Mouse (Mus musculus): Measurements from ENCODE around the gene Serpina3n. TPM values are rescaled to one million over a fixed set of nuclear protein-coding genes. Genes with fewer than 3 reads are reported as not detected.

Serpina3n gene
- polyA plus RNA-seq, 1 experiment from 2014 or later = 0.39 TPM

DNA sequence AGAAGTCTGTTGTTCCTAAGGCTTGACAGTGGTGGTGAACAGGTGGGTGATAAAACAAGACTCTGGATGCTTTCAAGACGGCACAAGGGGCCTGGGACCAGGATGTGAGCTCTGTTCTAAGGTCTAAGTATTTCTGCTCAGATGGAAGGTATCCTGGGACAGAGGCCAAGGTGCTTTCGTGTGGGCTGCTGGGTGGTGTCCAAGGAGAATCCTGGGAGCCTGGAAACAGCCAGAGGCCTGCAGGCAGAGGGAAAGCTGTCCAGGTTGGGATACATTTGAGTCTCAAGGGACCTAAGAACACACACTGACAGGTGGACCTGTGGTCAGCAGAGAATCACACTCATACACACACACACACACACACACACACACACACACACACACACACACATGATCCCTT lies 8.0 kb downstream of the Serpina3n start:
- ATAC-seq (ENCODE audit: low FRiP score) = no peak

GRCm38 (mm10) chr12:104415625-104416315 lies 9.2 kb downstream of the Serpina3n start:
- Histone ChIP-seq H3K9ac (no peak overlapping the region), H3K4me1 (replicated peaks) (0 out of 2 replicates have a peak, but pooled peaks cover 3% of the 10 kb centered on the region), H3K9me3 (no peaks in the 10 kb centered on the region), H3K27me3 (no peaks in the 10 kb centered on the region), H3K27ac (no peak overlapping the region), H3K4me2 (no peak overlapping the region), H3K4me3 (no peak overlapping the region), H3K36me3 (no peaks in the 10 kb centered on the region)
- no peak for ATAC-seq (ENCODE audit: low FRiP score)
- WGBS = 51% methylated on average over 6 of the region's 6 CpGs

More for the DNA sequence above, 8.0 kb downstream of the Serpina3n start:
- Histone ChIP-seq H3K4me1 (replicated peaks) (0 out of 2 replicates have a peak, but pooled peaks cover 3% of the 10 kb centered on the region), H3K27me3 (no peaks in the 10 kb centered on the region), H3K4me2 (no peak overlapping the region), H3K9ac (no peak overlapping the region), H3K27ac (no peak overlapping the region), H3K4me3 (no peak overlapping the region), H3K36me3 (no peaks in the 10 kb centered on the region), H3K9me3 (no peaks in the 10 kb centered on the region)
- 91% methylated on average over 2 of the region's 2 CpGs for WGBS

GRCm38 (mm10) chr12:104418340-104419135 lies 12.0 kb downstream of the Serpina3n start:
- WGBS = 21% methylated on average over 15 of the region's 17 CpGs
- Histone ChIP-seq H3K27ac (no peak overlapping the region), H3K27me3 (no peaks in the 10 kb centered on the region), H3K9me3 (no peaks in the 10 kb centered on the region), H3K4me3 (peak overlapping the region; percentile 24), H3K36me3 (no peaks in the 10 kb centered on the region), H3K9ac (no peak overlapping the region), H3K4me2 (peak overlapping the region; percentile 53), H3K4me1 (replicated peaks) (0 out of 2 replicates have a peak, but pooled peaks cover 3% of the 10 kb centered on the region)
- ATAC-seq (ENCODE audit: low FRiP score) = peak; percentile 83

GRCm38 (mm10) chr12:104419136-104419462 lies 12.6 kb downstream of the Serpina3n start:
- H3K9me3 ChIP-seq = no peaks in the 10 kb centered on the region
- H3K9ac ChIP-seq = no peak overlapping the region
- 4% methylated on average over 2 of the region's 2 CpGs for WGBS
- no peak overlapping the region for H3K27ac ChIP-seq
- H3K27me3 ChIP-seq = no peaks in the 10 kb centered on the region
- H3K4me1 ChIP-seq (replicated peaks) = 0 out of 2 replicates have a peak, but pooled peaks cover 3% of the 10 kb centered on the region
- no peaks in the 10 kb centered on the region for H3K36me3 ChIP-seq
- ATAC-seq (ENCODE audit: low FRiP score) = peak; percentile 65
- H3K4me3 ChIP-seq = no peak overlapping the region
- no peak overlapping the region for H3K4me2 ChIP-seq

DNA sequence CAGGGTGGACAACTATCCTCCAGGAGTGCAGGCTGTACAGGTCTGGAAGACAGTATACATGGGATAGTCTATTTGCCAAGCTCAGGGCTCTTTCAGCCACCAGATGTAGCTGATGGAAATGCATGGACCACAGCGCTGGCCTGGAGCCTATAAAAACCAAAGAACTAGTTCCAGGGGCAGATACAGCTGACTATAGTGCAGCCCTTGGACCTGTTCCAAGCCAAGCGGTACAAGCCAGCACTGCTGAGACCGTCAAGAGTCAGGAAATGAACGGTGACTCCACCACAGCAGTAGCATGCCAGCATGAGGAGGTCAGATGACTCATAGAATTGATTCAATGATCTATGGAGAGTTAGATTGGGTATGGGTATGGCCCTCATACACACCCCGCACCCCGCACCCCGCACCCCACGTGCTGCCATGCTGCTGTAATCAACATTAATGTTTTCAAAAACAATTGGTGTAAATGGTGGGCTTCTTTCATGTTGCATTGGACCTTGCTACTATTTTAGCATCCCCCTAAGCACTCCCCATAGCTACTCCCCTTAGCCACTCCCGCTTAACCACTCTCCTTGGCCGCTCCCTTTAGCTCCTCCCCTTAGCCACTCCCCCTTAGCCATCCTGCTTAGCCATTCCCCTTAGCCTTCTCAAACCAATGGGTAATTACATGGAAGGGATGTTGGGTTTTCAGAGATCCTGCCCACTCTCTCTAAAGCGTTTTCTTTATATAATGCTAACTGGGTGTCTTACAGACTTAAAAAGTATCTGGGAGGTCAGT lies 16.3 kb downstream of the Serpina3n start:
- H3K27ac ChIP-seq = no peak overlapping the region
- no peak overlapping the region for H3K4me3 ChIP-seq
- H3K9ac ChIP-seq = no peak overlapping the region
- no peaks in the 10 kb centered on the region for H3K36me3 ChIP-seq
- no peak overlapping the region for H3K4me2 ChIP-seq
- 77% methylated on average over 11 of the region's 11 CpGs for WGBS
- no peak for ATAC-seq (ENCODE audit: low FRiP score)
- no peaks in the 10 kb centered on the region for H3K9me3 ChIP-seq
- H3K27me3 ChIP-seq = no peaks in the 10 kb centered on the region
- 0 out of 2 replicates have a peak, but pooled peaks cover 3% of the 10 kb centered on the region for H3K4me1 ChIP-seq (replicated peaks)

DNA sequence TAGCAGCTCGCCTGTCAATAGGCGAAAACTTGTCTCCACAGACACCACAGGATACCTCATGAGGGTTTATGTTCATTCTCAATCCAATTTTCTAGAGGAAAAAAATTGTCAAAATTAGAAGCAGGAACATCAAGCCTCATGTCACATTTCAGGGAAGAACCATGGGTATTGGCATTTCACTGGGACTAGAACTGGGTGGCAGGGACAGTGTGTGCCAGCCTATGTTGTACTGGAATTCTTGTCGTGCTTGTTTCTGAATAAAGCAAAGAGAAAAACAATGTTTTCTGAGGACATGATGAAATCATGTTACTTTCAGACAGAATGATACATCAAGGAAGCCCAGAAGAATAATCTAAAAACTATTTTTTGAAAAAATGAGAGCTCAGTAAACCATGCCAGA lies 19.1 kb downstream of the Serpina3n start:
- WGBS = 87% methylated on average over 3 of the region's 3 CpGs
- ATAC-seq (ENCODE audit: low FRiP score) = no peak

GRCm38 (mm10) chr12:104426915-104427314 lies 20.4 kb downstream of the Serpina3n start:
- 0 out of 2 replicates have a peak, but pooled peaks have one; percentile 46 for ATAC-seq (ENCODE audit: low FRiP score)
- H3K9ac ChIP-seq = no peak overlapping the region
- 5% methylated on average over 7 of the region's 7 CpGs for WGBS

More for the DNA sequence above, 19.1 kb downstream of the Serpina3n start:
- no peak overlapping the region for H3K27ac ChIP-seq
- no peaks in the 10 kb centered on the region for H3K27me3 ChIP-seq
- H3K4me3 ChIP-seq = no peak overlapping the region
- H3K9ac ChIP-seq = no peak overlapping the region
- H3K4me2 ChIP-seq = no peak overlapping the region
- no peaks in the 10 kb centered on the region for H3K36me3 ChIP-seq
- no peaks in the 10 kb centered on the region for H3K4me1 ChIP-seq (replicated peaks)
- H3K9me3 ChIP-seq = no peaks in the 10 kb centered on the region

DNA sequence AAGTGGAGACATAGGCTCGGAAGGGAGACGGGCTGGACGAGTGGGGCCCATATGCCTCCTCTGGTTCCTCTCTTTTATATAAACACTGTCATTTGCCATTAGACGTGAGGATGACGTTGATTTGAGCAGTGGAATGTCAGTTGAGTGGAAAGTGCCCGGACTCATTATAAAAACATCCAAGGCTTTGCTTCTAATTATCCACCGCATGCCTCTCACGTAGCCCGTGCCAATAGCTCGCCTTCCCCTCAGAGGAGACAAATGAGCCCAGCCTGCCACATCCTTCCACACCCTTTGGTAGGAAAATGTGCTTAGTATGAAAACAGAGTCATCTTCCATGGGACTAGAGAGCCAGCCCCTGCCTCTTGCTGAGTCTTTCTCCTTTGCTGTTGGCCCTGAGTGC lies 24.8 kb downstream of the Serpina3n start:
- H3K27ac ChIP-seq = no peak overlapping the region
- H3K4me2 ChIP-seq = no peak overlapping the region
- ATAC-seq (ENCODE audit: low FRiP score) = no peak
- H3K9me3 ChIP-seq = no peaks in the 10 kb centered on the region
- H3K9ac ChIP-seq = no peak overlapping the region
- no peaks in the 10 kb centered on the region for H3K36me3 ChIP-seq
- peaks cover 4% of the 10 kb centered on the region for H3K4me1 ChIP-seq (replicated peaks)
- H3K4me3 ChIP-seq = no peak overlapping the region
- no peaks in the 10 kb centered on the region for H3K27me3 ChIP-seq
- WGBS = 55% methylated on average over 10 of the region's 10 CpGs

More at GRCm38 (mm10) chr12:104426915-104427314, 20.4 kb downstream of the Serpina3n start:
- Histone ChIP-seq H3K4me2 (no peak overlapping the region), H3K4me3 (no peak overlapping the region), H3K36me3 (no peaks in the 10 kb centered on the region), H3K9me3 (no peaks in the 10 kb centered on the region), H3K27me3 (no peaks in the 10 kb centered on the region), H3K27ac (no peak overlapping the region), H3K4me1 (replicated peaks) (no peaks in the 10 kb centered on the region)

DNA sequence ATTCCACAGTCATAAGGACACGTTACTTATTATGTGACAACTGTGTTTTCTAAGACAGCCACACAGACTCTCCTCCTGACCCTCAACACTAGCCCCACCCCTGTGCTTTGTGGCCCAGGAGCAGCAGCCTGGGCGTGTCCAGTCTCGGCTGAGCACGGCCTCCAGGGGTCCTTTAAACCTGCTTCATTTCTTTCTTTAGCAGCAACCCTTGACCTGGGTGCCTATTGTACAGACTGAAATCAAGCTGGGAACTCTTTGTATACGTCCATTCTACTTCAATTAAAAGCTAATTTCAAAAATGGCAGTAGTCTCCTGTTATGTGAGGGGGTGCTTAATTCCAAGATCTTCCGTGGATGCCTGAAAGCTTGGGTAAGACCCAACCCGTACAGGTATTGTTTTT lies 26.7 kb downstream of the Serpina3n start:
- Histone ChIP-seq H3K4me2 (no peak overlapping the region), H3K27me3 (peaks cover 3% of the 10 kb centered on the region; the same call in 1 of the 2 replicates), H3K9me3 (no peaks in the 10 kb centered on the region), H3K27ac (no peak overlapping the region), H3K36me3 (no peaks in the 10 kb centered on the region), H3K9ac (no peak overlapping the region), H3K4me1 (replicated peaks) (peaks cover 4% of the 10 kb centered on the region), H3K4me3 (no peak overlapping the region)
- WGBS = 28% methylated on average over 7 of the region's 7 CpGs
- ATAC-seq (ENCODE audit: low FRiP score) = no peak

GRCm38 (mm10) chr12:104433951-104434735 lies 27.6 kb downstream of the Serpina3n start:
- ATAC-seq (ENCODE audit: low FRiP score) = no peak; the same call in 1 of the 2 replicates
- peaks cover 4% of the 10 kb centered on the region for H3K4me1 ChIP-seq (replicated peaks)
- peaks cover 11% of the 10 kb centered on the region; the same call in 1 of the 2 replicates for H3K27me3 ChIP-seq
- H3K36me3 ChIP-seq = no peaks in the 10 kb centered on the region
- 60% methylated on average over 20 of the region's 20 CpGs for WGBS
- 0 out of 2 replicates have a peak overlapping the region, but pooled peaks have one; percentile 35 for H3K27ac ChIP-seq
- no peaks in the 10 kb centered on the region for H3K9me3 ChIP-seq
- no peak overlapping the region for H3K4me3 ChIP-seq
- peak overlapping the region; percentile 15; the same call in 1 of the 2 replicates for H3K4me2 ChIP-seq
- no peak overlapping the region for H3K9ac ChIP-seq

DNA sequence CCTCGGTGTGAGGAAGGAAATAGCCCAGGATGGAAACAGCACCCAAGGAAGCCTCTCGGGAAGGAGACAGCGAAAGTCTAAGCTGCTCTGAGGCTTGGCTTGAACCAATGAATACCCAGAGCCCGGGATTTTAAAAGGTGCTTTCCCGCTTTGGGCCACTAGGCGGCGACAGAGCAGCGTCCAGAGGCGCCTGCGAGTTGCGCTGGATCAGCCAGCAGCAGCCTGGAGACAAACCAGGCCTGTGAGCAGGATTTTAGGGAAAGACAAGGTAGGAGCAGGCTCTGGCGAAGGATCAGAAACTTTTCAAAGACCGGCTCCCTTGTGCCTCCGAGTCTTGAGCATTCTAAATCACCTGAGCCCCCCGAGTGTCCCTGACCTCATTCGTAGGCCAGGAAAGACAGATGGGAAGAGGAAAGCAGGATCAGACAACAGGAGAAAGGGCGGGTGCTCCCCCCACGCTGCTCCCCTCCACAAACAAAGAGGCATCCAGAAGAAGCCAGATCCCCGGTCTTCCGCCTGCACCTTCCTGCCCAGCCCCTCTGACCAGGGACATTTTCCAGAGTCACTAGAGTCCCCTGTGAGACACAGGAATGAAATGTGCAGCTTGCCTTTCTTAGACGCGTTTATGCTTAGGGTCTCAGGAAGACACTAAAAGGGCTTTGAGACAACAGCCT lies 33.7 kb downstream of the Serpina3n start:
- 13% methylated on average over 22 of the region's 22 CpGs for WGBS
- Histone ChIP-seq H3K9me3 (no peaks in the 10 kb centered on the region), H3K4me3 (no peak overlapping the region), H3K36me3 (no peaks in the 10 kb centered on the region), H3K27me3 (peaks cover 24% of the 10 kb centered on the region), H3K4me2 (no peak overlapping the region), H3K4me1 (replicated peaks) (peaks cover 4% of the 10 kb centered on the region; the same call in 1 of the 2 replicates), H3K9ac (0 out of 2 replicates have a peak overlapping the region, but pooled peaks have one; percentile 36), H3K27ac (no peak overlapping the region)
- ATAC-seq (ENCODE audit: low FRiP score) = 0 out of 2 replicates have a peak, but pooled peaks have one; percentile 44
